Mouse (Mus musculus): ENCODE measurements at regions not wholly inside any gene's neighbourhood (a gene's known extent, or its start where the extent isn't known, plus 50 kb on each side); places are given as distances from the start of the nearest gene placed in this dataset.
"Not testable (repeated sequence)": the region's sequence is repeated elsewhere in the genome, so short reads cannot be mapped to it uniquely, and the experiment has no call there.

GRCm38 (mm10) chr16:79406216-79406615 lies 315.3 kb upstream of the Tmprss15 start:
- Histone ChIP-seq H3K4me2 (replicated peaks) (no peak overlapping the region), H3K36me3 (no peaks in the 10 kb centered on the region), H3K4me1 (replicated peaks) (no peaks in the 10 kb centered on the region), H3K9ac (no peak overlapping the region), H3K9me3 (no peaks in the 10 kb centered on the region), H3K27me3 (replicated peaks) (no peaks in the 10 kb centered on the region), H3K4me3 (replicated peaks) (no peak overlapping the region), H3K27ac (no peak overlapping the region)
- no peak for ATAC-seq
- WGBS, result 59% methylated on average over 2 of the region's 2 CpGs

GRCm38 (mm10) chr16:79404064-79404463 lies 313.2 kb upstream of the Tmprss15 start:
- Histone ChIP-seq H3K27me3 (replicated peaks) (no peaks in the 10 kb centered on the region), H3K4me2 (replicated peaks) (no peak overlapping the region), H3K9me3 (no peaks in the 10 kb centered on the region), H3K4me1 (replicated peaks) (no peaks in the 10 kb centered on the region), H3K4me3 (replicated peaks) (no peak overlapping the region), H3K27ac (no peak overlapping the region), H3K9ac (no peak overlapping the region), H3K36me3 (no peaks in the 10 kb centered on the region)
- ATAC-seq, result no peak
- WGBS, result 91% methylated on average over 1 of the region's 1 CpGs

GRCm38 (mm10) chr16:79400100-79400499 lies 309.2 kb upstream of the Tmprss15 start:
- Histone ChIP-seq H3K27ac (no peak overlapping the region), H3K36me3 (no peaks in the 10 kb centered on the region), H3K4me3 (replicated peaks) (no peak overlapping the region), H3K9ac (no peak overlapping the region), H3K27me3 (replicated peaks) (no peaks in the 10 kb centered on the region), H3K4me2 (replicated peaks) (no peak overlapping the region), H3K9me3 (no peaks in the 10 kb centered on the region), H3K4me1 (replicated peaks) (no peaks in the 10 kb centered on the region)
- no peak for ATAC-seq
- WGBS, result 87% methylated on average over 3 of the region's 3 CpGs

- H3K9me3 ChIP-seq, result no peaks in the 10 kb centered on the region
- no peaks in the 10 kb centered on the region for H3K36me3 ChIP-seq
- H3K27me3 ChIP-seq (replicated peaks), result no peaks in the 10 kb centered on the region
- no peak for ATAC-seq
- H3K4me1 ChIP-seq (replicated peaks), result no peaks in the 10 kb centered on the region
- no peak overlapping the region for H3K27ac ChIP-seq
- no peak overlapping the region for H3K4me2 ChIP-seq (replicated peaks)
- no peak overlapping the region for H3K9ac ChIP-seq
- WGBS, result 75% methylated on average over 2 of the region's 2 CpGs
- H3K4me3 ChIP-seq (replicated peaks), result no peak overlapping the region
These were observed 307.6 kb upstream of the Tmprss15 start for GRCm38 (mm10) chr16:79398476-79398875.

GRCm38 (mm10) chr16:79394425-79394824 lies 303.5 kb upstream of the Tmprss15 start:
- Histone ChIP-seq H3K27ac (no peak overlapping the region), H3K9me3 (no peaks in the 10 kb centered on the region), H3K27me3 (replicated peaks) (no peaks in the 10 kb centered on the region), H3K9ac (no peak overlapping the region), H3K4me1 (replicated peaks) (no peaks in the 10 kb centered on the region), H3K4me2 (replicated peaks) (no peak overlapping the region), H3K4me3 (replicated peaks) (no peak overlapping the region), H3K36me3 (no peaks in the 10 kb centered on the region)
- ATAC-seq, result no peak

GRCm38 (mm10) chr16:79386421-79386820 lies 295.5 kb upstream of the Tmprss15 start:
- no peaks in the 10 kb centered on the region for H3K4me1 ChIP-seq (replicated peaks)
- H3K27ac ChIP-seq, result no peak overlapping the region
- no peaks in the 10 kb centered on the region for H3K9me3 ChIP-seq
- H3K4me2 ChIP-seq (replicated peaks), result no peak overlapping the region
- no peak overlapping the region for H3K9ac ChIP-seq
- no peaks in the 10 kb centered on the region for H3K27me3 ChIP-seq (replicated peaks)
- ATAC-seq, result no peak
- no peaks in the 10 kb centered on the region for H3K36me3 ChIP-seq
- no peak overlapping the region for H3K4me3 ChIP-seq (replicated peaks)
- WGBS, result 68% methylated on average over 3 of the region's 3 CpGs

- no peak for ATAC-seq
- H3K27me3 ChIP-seq (replicated peaks), result no peaks in the 10 kb centered on the region
- no peak overlapping the region for H3K9ac ChIP-seq
- no peaks in the 10 kb centered on the region for H3K9me3 ChIP-seq
- H3K36me3 ChIP-seq, result no peaks in the 10 kb centered on the region
- H3K4me1 ChIP-seq (replicated peaks), result no peaks in the 10 kb centered on the region
- no peak overlapping the region for H3K27ac ChIP-seq
- no peak overlapping the region for H3K4me2 ChIP-seq (replicated peaks)
- H3K4me3 ChIP-seq (replicated peaks), result no peak overlapping the region
These were observed 259.2 kb upstream of the Tmprss15 start for GRCm38 (mm10) chr16:79350127-79350526.

- Histone ChIP-seq H3K4me1 (replicated peaks) (no peaks in the 10 kb centered on the region), H3K9me3 (no peaks in the 10 kb centered on the region), H3K27me3 (replicated peaks) (no peaks in the 10 kb centered on the region), H3K9ac (no peak overlapping the region), H3K4me2 (replicated peaks) (no peak overlapping the region), H3K36me3 (no peaks in the 10 kb centered on the region), H3K4me3 (replicated peaks) (no peak overlapping the region), H3K27ac (no peak overlapping the region)
- 61% methylated on average over 3 of the region's 3 CpGs for whole genome bisulfite sequencing
- ATAC-seq, result 0 out of 2 replicates have a peak, but pooled peaks have one; percentile 23
These were observed 251.6 kb upstream of the Tmprss15 start for GRCm38 (mm10) chr16:79342453-79342852.

GRCm38 (mm10) chr16:79336416-79336815 lies 245.5 kb upstream of the Tmprss15 start:
- Histone ChIP-seq H3K4me1 (replicated peaks) (no peaks in the 10 kb centered on the region), H3K27me3 (replicated peaks) (no peaks in the 10 kb centered on the region), H3K4me3 (replicated peaks) (no peak overlapping the region), H3K9me3 (no peaks in the 10 kb centered on the region), H3K4me2 (replicated peaks) (no peak overlapping the region), H3K27ac (no peak overlapping the region), H3K9ac (no peak overlapping the region), H3K36me3 (no peaks in the 10 kb centered on the region)
- no peak for ATAC-seq
- 58% methylated on average over 2 of the region's 2 CpGs for WGBS

GRCm38 (mm10) chr16:79336016-79336415 lies 245.1 kb upstream of the Tmprss15 start:
- no peaks in the 10 kb centered on the region for H3K27me3 ChIP-seq (replicated peaks)
- no peak overlapping the region for H3K4me2 ChIP-seq (replicated peaks)
- H3K4me1 ChIP-seq (replicated peaks), result no peaks in the 10 kb centered on the region
- H3K9me3 ChIP-seq, result no peaks in the 10 kb centered on the region
- no peaks in the 10 kb centered on the region for H3K36me3 ChIP-seq
- no peak overlapping the region for H3K9ac ChIP-seq
- H3K27ac ChIP-seq, result no peak overlapping the region
- no peak for ATAC-seq
- H3K4me3 ChIP-seq (replicated peaks), result no peak overlapping the region

GRCm38 (mm10) chr16:79313301-79313700 lies 222.4 kb upstream of the Tmprss15 start:
- Histone ChIP-seq H3K27ac (no peak overlapping the region), H3K27me3 (replicated peaks) (no peaks in the 10 kb centered on the region), H3K4me3 (replicated peaks) (no peak overlapping the region), H3K4me2 (replicated peaks) (no peak overlapping the region), H3K4me1 (replicated peaks) (no peaks in the 10 kb centered on the region), H3K36me3 (no peaks in the 10 kb centered on the region), H3K9ac (no peak overlapping the region), H3K9me3 (no peaks in the 10 kb centered on the region)
- ATAC-seq, result no peak
- 54% methylated on average over 3 of the region's 3 CpGs for WGBS

- Histone ChIP-seq H3K9me3 (no peaks in the 10 kb centered on the region), H3K27ac (no peak overlapping the region), H3K4me3 (replicated peaks) (no peak overlapping the region), H3K4me1 (replicated peaks) (no peaks in the 10 kb centered on the region), H3K27me3 (replicated peaks) (no peaks in the 10 kb centered on the region), H3K36me3 (no peaks in the 10 kb centered on the region), H3K9ac (no peak overlapping the region), H3K4me2 (replicated peaks) (no peak overlapping the region)
- 74% methylated on average over 2 of the region's 2 CpGs for WGBS
- no peak for ATAC-seq
These were observed 221.8 kb upstream of the Tmprss15 start for GRCm38 (mm10) chr16:79312702-79313101.

GRCm38 (mm10) chr16:79308541-79308940 lies 217.6 kb upstream of the Tmprss15 start:
- Histone ChIP-seq H3K4me2 (replicated peaks) (no peak overlapping the region), H3K9ac (no peak overlapping the region), H3K36me3 (no peaks in the 10 kb centered on the region), H3K4me3 (replicated peaks) (no peak overlapping the region), H3K9me3 (no peaks in the 10 kb centered on the region), H3K4me1 (replicated peaks) (no peaks in the 10 kb centered on the region), H3K27me3 (replicated peaks) (no peaks in the 10 kb centered on the region), H3K27ac (no peak overlapping the region)
- no peak for ATAC-seq
- WGBS, result 86% methylated on average over 1 of the region's 1 CpGs

- H3K9me3 ChIP-seq, result not testable (repeated sequence)
These were observed 205.7 kb upstream of the Tmprss15 start for GRCm38 (mm10) chr16:79296621-79297020.

More at GRCm38 (mm10) chr16:79296621-79297020, 205.7 kb upstream of the Tmprss15 start:
- H3K36me3 ChIP-seq; H3K27me3 ChIP-seq (replicated peaks); H3K9ac ChIP-seq; H3K27ac ChIP-seq; H3K4me2 ChIP-seq (replicated peaks); H3K4me1 ChIP-seq (replicated peaks); ATAC-seq; H3K4me3 ChIP-seq (replicated peaks): not testable (repeated sequence)
